Mouse (Mus musculus): Measurements from ENCODE around the gene Cbx7.

DNA sequence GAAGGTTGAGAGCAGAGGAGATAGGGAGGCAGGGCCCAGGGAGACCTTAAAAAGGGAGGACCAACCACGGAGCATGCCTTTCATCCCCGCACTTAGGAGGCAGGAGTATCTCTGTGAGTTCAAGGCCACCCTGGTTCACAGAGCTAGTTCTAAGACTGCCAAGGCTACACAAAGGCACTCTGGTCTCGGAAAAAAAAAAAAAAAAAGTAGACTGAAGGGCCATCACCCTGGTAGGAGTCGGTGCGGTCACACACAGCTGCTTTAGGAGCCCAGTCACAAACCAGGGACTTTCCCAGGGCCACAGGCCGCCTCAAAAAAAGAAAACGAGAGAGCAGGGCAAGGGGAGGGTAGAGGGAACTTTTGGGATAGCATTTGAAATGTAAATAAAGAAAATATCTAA lies 70.2 kb downstream of the Cbx7 start:
- TF ChIP-seq MAFK (IDR thresholded peaks at IDR 0.05; ENCODE audit: insufficient read depth, low read depth, low read length), result no peak
- TF ChIP-seq ZC3H11A (IDR thresholded peaks at IDR 0.05; ENCODE audit: borderline replicate concordance, low read depth, low read length), result no peak
